Mouse (Mus musculus) midbrain, postnatal 0 days (tissue): Measurements from ENCODE around the gene Kif3b. TPM values are rescaled to one million over a fixed set of nuclear protein-coding genes. Genes with fewer than 3 reads are reported as not detected.

Experiments
- ATAC-seq: fragments of 200-750 bp; cut with Nextera tagmentation; 2 replicates; pipeline ENCODE4 v1.8.0; 2017; ENCODE audit warnings: moderate number of reproducible peaks, mild to moderate bottlenecking, moderate TSS enrichment, moderate library complexity; ENCODE audit not compliant: low FRiP score
- DNase-seq: peaks from one replicate; pipeline ENCODE4 v3.0.0-alpha.2; 2015; ENCODE audit warnings: low spot score
- H3K27ac ChIP-seq: fragments of 300-500 bp; sonication (generic); 2 replicates; pipeline ENCODE4 v1.5.1; 2014; ENCODE audit warnings: low read depth, mild to moderate bottlenecking, low read length, mixed read lengths
- H3K27me3 ChIP-seq: fragments of 300-500 bp; sonication (generic); 2 replicates; pipeline ENCODE4 v1.6.1; 2014; ENCODE audit warnings: low read length, control low read depth, mixed read lengths; ENCODE audit not compliant: insufficient read depth
- H3K36me3 ChIP-seq: fragments of 300-500 bp; sonication (generic); 2 replicates; pipeline ENCODE4 v1.6.1; 2014; ENCODE audit warnings: low read length, control low read depth, mixed read lengths; ENCODE audit not compliant: insufficient read depth
- H3K4me1 ChIP-seq: fragments of 300-500 bp; sonication (generic); 2 replicates; pipeline ENCODE4 v1.6.1; 2014; ENCODE audit warnings: mild to moderate bottlenecking, control low read depth, antibody characterized with exemption, low read length, mixed read lengths; ENCODE audit not compliant: insufficient read depth
- H3K4me2 ChIP-seq: fragments of 300-500 bp; sonication (generic); 2 replicates; pipeline ENCODE4 v1.6.1; 2014; ENCODE audit warnings: low read depth, mild to moderate bottlenecking, low read length, mixed read lengths; ENCODE audit not compliant: poor library complexity, severe bottlenecking
- H3K4me3 ChIP-seq: fragments of 300-500 bp; sonication (generic); 2 replicates; pipeline ENCODE4 v1.5.1; 2014; ENCODE audit warnings: low read depth, mild to moderate bottlenecking, low read length, moderate library complexity
- H3K9ac ChIP-seq: fragments of 300-500 bp; sonication (generic); replicated peaks from 2 replicates; pipeline ENCODE4 v1.6.1; 2014; ENCODE audit warnings: mild to moderate bottlenecking, low read length, moderate library complexity, mixed read lengths; ENCODE audit not compliant: poor library complexity, severe bottlenecking
- H3K9me3 ChIP-seq: fragments of 300-500 bp; sonication (generic); 2 replicates; pipeline ENCODE4 v1.6.1; 2016; ENCODE audit warnings: low read length, control low read depth
- CTCF ChIP-seq: IDR thresholded peaks from 2 replicates; pipeline ENCODE4 v1.5.1; 2016; ENCODE audit warnings: antibody characterized with exemption, mild to moderate bottlenecking
- WGBS: fragments of 180-500 bp; shearing (Covaris S2); extraction: QIAGEN DNeasy Blood & Tissue Kit; methylation state at CpG from one replicate; pipeline ENCODE4 v1.1.7; 2014; 5-methylcytosine and 5-hydroxymethylcytosine counted together
- polyA plus RNA-seq: library from polyadenylated mRNA; unstranded; fragments of >200 nt; fragmentation: Nextera tagmentation; extraction: Ambion mirVana; gene quantifications from 2 replicates; pipeline ENCODE4 v1.2.1, GENCODE M21; 2015
- total RNA-seq: library from RNA; depleted of rRNA; stranded (reverse); fragments of >200 nt; gene quantifications from 2 replicates; pipeline ENCODE4 v1.2.3, GENCODE M21; 2014

Kif3b gene
- total and polyA plus RNA-seq, 2 experiments from 2014 or later, result 20.6 to 49.5 TPM

DNA sequence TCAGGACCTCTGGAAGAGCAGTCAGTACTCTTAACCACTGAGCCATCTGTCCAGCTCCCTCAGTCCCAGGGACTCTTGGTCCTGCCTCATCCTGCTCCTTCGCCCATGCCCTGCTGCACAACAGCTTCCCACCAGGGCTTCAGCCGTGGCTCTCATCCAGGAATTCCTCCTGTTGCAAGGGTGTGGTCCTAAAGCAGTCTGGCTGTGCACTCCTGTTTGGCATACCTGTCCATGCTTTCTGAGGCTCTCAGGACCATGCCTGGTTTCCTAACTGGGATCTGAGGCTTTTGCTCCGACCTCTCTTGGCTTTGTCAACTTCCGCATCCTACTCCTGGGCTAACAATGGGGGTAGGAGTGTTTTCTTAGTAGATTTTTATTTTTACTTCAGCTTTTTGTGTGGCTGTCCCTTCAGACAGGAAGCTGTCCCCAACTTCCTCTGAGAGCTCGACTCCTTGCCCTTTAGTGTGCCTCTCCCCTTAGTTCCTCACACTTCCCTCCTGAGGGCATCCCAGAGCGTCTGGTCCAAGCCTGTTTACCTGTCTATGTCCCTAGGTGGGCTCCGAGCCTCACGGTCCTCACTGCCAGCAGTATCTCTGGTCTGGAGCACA lies 27.9 kb downstream of the Kif3b start:
- no peak overlapping the region for H3K4me3 ChIP-seq
- H3K4me2 ChIP-seq, result no peak overlapping the region
- H3K27me3 ChIP-seq, result no peaks in the 10 kb centered on the region
- no peaks in the 10 kb centered on the region for H3K9me3 ChIP-seq
- WGBS, result 85% methylated on average over 8 of the region's 8 CpGs
- no peak for DNase-seq
- H3K36me3 ChIP-seq, result peaks cover 49% of the 10 kb centered on the region
- ATAC-seq, result no peak
- no peak overlapping the region for H3K9ac ChIP-seq
- TF ChIP-seq CTCF, result no peak
- no peaks in the 10 kb centered on the region for H3K4me1 ChIP-seq
- H3K27ac ChIP-seq, result no peak overlapping the region

DNA sequence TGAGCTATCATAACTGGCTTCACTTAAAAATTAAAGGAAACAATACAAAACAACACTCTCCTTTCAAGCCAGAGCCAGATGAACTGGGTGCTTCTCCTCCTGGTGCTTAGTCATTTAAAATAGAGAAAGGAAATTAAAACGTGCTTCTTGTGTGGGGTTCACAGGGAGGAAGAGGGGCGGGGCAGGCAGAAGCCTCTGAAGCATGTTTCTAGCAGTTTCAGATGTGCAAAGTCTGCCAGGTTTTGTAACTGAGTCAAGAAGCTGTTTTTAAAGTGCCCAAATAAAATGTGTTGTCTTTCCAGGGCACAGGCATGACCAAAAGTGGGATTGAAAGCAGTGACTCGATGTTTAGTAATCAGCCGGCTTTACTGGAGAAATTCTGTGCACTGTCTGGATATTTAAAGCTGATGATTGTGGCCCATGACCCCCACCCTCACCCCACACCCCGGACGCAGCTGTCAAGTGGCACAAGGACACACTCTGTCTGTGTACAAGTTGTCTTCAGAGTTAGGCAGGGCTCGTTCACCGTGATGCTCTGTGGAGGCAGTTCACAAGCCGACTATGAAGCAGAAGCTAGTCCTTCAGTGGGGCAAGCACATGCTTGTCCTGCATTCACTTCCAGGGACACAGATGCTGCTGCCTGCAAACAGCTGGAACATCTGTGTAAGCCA lies 34.6 kb downstream of the Kif3b start:
- no peak for TF ChIP-seq CTCF
- H3K4me1 ChIP-seq, result no peaks in the 10 kb centered on the region
- no peak for ATAC-seq
- H3K9ac ChIP-seq, result no peak overlapping the region
- H3K27me3 ChIP-seq, result no peaks in the 10 kb centered on the region
- H3K9me3 ChIP-seq, result no peaks in the 10 kb centered on the region
- DNase-seq, result no peak
- H3K27ac ChIP-seq, result no peak overlapping the region
- H3K4me2 ChIP-seq, result no peak overlapping the region
- H3K36me3 ChIP-seq, result peaks cover 48% of the 10 kb centered on the region
- 85% methylated on average over 9 of the region's 9 CpGs for WGBS
- no peak overlapping the region for H3K4me3 ChIP-seq

DNA sequence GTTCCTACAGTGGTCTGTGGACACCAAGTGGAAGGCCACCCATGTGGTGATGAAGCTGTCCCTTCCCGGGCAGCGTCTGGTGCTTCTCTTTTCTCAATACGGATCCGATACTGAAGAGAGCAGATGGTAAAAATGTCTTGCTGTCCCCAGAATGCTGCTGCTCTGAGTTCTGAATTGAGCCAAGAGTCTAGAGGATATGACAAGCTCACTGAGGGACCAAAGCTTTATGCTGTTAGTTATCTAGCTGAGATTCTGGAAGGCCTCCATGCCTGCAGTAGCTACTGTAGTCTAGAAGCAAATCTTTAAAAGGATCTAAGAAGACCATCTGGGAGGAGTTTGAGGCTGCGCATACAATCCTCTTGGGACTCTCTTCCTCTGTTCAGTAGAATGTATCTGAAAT lies 41.1 kb downstream of the Kif3b start:
- Histone ChIP-seq H3K9me3 (no peaks in the 10 kb centered on the region), H3K27me3 (no peaks in the 10 kb centered on the region), H3K4me2 (no peak overlapping the region), H3K4me1 (no peaks in the 10 kb centered on the region), H3K4me3 (no peak overlapping the region), H3K9ac (no peak overlapping the region), H3K27ac (no peak overlapping the region), H3K36me3 (peaks cover 37% of the 10 kb centered on the region)
- no peak for TF ChIP-seq CTCF
- ATAC-seq, result no peak
- WGBS, result 97% methylated on average over 5 of the region's 5 CpGs
- no peak for DNase-seq

DNA sequence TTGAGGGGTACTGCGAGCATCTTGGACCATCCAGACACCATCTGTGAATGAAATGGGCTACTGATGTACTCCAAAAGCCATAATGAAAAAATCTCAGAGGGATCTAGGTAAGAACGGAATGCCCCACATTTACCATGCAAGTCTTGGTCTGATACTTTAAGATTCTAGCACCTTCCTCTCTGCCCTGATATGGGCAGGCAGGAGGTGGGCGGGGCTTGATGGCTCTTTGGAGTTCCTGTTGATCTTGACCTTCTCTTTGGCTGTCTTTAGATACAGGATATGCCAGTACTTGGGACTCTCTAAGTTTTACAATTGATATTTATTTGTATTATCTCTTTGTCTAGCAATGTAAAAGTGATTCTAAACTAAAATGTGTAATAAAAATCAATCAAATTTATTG lies 41.8 kb downstream of the Kif3b start:
- TF ChIP-seq CTCF, result no peak
- no peak for DNase-seq
- Histone ChIP-seq H3K36me3 (peaks cover 37% of the 10 kb centered on the region), H3K9me3 (no peaks in the 10 kb centered on the region), H3K27ac (no peak overlapping the region), H3K4me2 (no peak overlapping the region), H3K4me1 (no peaks in the 10 kb centered on the region), H3K9ac (no peak overlapping the region), H3K27me3 (no peaks in the 10 kb centered on the region), H3K4me3 (no peak overlapping the region)
- no peak for ATAC-seq
- 94% methylated on average over 3 of the region's 3 CpGs for WGBS

DNA sequence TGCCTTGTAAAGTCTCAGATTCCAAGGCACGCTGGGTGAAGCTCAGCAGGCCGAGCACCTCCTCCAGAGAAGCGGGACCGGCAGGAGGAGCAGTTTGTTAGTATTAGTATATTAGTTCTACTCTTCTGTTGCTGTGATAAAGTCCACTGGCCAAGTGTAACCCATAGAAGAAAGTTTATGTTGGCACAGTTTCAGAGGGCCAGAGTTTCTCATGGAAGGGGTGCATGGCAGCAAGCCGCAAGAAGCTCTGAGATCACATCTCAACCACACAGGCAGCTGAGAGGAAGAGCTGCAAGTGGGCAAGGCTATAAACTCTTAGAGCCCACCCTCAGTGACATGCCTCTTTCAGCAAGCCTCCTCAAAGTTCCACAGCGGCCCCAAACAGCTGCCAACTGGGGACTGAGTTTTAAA lies 42.6 kb downstream of the Kif3b start:
- H3K9ac ChIP-seq, result no peak overlapping the region

DNA sequence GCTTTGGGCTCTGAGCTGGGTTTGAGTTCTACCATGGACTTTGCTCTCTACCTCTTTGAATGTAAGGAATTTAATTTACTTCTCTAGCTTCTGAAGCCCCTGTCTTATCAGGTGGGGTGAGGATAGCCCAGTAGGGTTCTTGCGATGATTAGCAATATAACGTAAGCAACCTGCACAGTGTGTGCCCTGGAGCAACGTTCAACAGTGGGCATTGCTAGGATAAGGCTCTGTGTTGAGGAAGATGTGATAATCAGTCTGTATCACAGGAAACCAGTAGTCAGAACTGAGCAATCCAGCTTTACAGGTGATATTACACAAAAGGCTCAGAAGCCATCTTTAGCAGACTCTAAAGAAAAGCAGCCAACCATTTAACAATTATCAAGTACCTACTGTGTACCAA lies 43.1 kb downstream of the Kif3b start:
- no peak overlapping the region for H3K27ac ChIP-seq
- H3K36me3 ChIP-seq, result peaks cover 35% of the 10 kb centered on the region
- H3K4me2 ChIP-seq, result no peak overlapping the region
- no peak for TF ChIP-seq CTCF
- ATAC-seq (no peak), DNase-seq (no peak)
- no peaks in the 10 kb centered on the region for H3K4me1 ChIP-seq
- 76% methylated on average over 3 of the region's 3 CpGs for WGBS
- no peak overlapping the region for H3K4me3 ChIP-seq
- no peak overlapping the region for H3K9ac ChIP-seq
- no peaks in the 10 kb centered on the region for H3K27me3 ChIP-seq
- no peaks in the 10 kb centered on the region for H3K9me3 ChIP-seq

More for the DNA sequence above, 42.6 kb downstream of the Kif3b start:
- no peak for ATAC-seq
- Histone ChIP-seq H3K4me1 (no peaks in the 10 kb centered on the region), H3K4me3 (no peak overlapping the region), H3K36me3 (peaks cover 37% of the 10 kb centered on the region), H3K4me2 (no peak overlapping the region), H3K27ac (no peak overlapping the region), H3K9me3 (no peaks in the 10 kb centered on the region), H3K27me3 (no peaks in the 10 kb centered on the region)
- TF ChIP-seq CTCF, result no peak
- no peak for DNase-seq
- 84% methylated on average over 6 of the region's 6 CpGs for WGBS
